Mouse (Mus musculus) myocyte (in vitro differentiated cells): ENCODE results near the gene Gng7. TPM values are rescaled to one million over a fixed set of nuclear protein-coding genes. Genes with fewer than 3 reads are reported as not detected.

Experiments
- H3K27me3 ChIP-seq: one replicate; pipeline ENCODE4 v1.6.1; 2011; ENCODE audit not compliant: control insufficient read depth, insufficient read depth, insufficient read length
- H3K36me3 ChIP-seq: one replicate; pipeline ENCODE4 v1.6.1; 2011; ENCODE audit not compliant: control insufficient read depth, insufficient read depth
- H3K4me2 ChIP-seq: one replicate; pipeline ENCODE4 v1.6.1; 2011; ENCODE audit warnings: low read depth, control low read depth
- H3K4me3 ChIP-seq: one replicate; pipeline ENCODE4 v1.5.1; 2011; ENCODE audit warnings: mild to moderate bottlenecking, control low read depth, moderate library complexity
- H3K79me2 ChIP-seq: one replicate; pipeline ENCODE4 v1.6.1; 2011; ENCODE audit not compliant: control insufficient read depth, insufficient read depth
- H3ac ChIP-seq: one replicate; pipeline ENCODE4 v1.6.1; 2011; ENCODE audit not compliant: control insufficient read depth, insufficient read length
- CEBPB ChIP-seq: IDR thresholded peaks from 2 replicates; pipeline ENCODE4 v1.6.1; 2011; ENCODE audit warnings: mild to moderate bottlenecking, moderate library complexity; ENCODE audit not compliant: poor library complexity, insufficient read depth, severe bottlenecking
- E2F4 ChIP-seq: IDR thresholded peaks from one replicate; pipeline ENCODE4 v1.6.1; 2011; ENCODE audit warnings: mild to moderate bottlenecking, control low read depth, moderate library complexity; ENCODE audit not compliant: insufficient read depth
- MAX ChIP-seq: IDR thresholded peaks from one replicate; pipeline ENCODE4 v1.6.1; 2011; ENCODE audit warnings: low read depth, mild to moderate bottlenecking, control low read depth
- MYOD1 ChIP-seq, 3 experiments: IDR thresholded peaks; one replicate each; pipeline ENCODE4 v1.6.1; 2011; ENCODE audit warnings: control low read depth in 2 of 3, low read depth in 2 of 3, mild to moderate bottlenecking in 2 of 3, moderate library complexity in 1 of 3; ENCODE audit not compliant: insufficient read length in 2 of 3, control insufficient read depth in 1 of 3
- MYOG ChIP-seq, 3 experiments: IDR thresholded peaks; one replicate each; pipeline ENCODE4 v1.6.1; 2011; ENCODE audit warnings: control low read depth in 2 of 3, low read depth in 2 of 3, mild to moderate bottlenecking in 2 of 3; ENCODE audit not compliant: insufficient read length in 2 of 3, control insufficient read depth in 1 of 3, insufficient read depth in 1 of 3
- POLR2A ChIP-seq: IDR thresholded peaks from one replicate; pipeline ENCODE4 v1.6.1; 2011; ENCODE audit warnings: low read depth, mild to moderate bottlenecking, control low read depth, moderate library complexity; ENCODE audit not compliant: insufficient read length
- POLR2AphosphoS2 ChIP-seq: IDR thresholded peaks from one replicate; pipeline ENCODE4 v1.6.1; 2011; ENCODE audit warnings: low read depth, control low read depth; ENCODE audit not compliant: insufficient read length
- REST ChIP-seq: IDR thresholded peaks from one replicate; pipeline ENCODE4 v1.6.1; 2011; ENCODE audit warnings: mild to moderate bottlenecking, control low read depth, moderate library complexity; ENCODE audit not compliant: insufficient read depth, insufficient read length
- SRF ChIP-seq: IDR thresholded peaks from one replicate; pipeline ENCODE4 v1.6.1; 2011; ENCODE audit warnings: low read depth; ENCODE audit not compliant: control insufficient read depth, insufficient read length
- TCF12 ChIP-seq: IDR thresholded peaks from one replicate; pipeline ENCODE4 v1.6.1; 2011; ENCODE audit warnings: mild to moderate bottlenecking, control low read depth; ENCODE audit not compliant: poor library complexity, insufficient read depth, severe bottlenecking
- TCF3 ChIP-seq: IDR thresholded peaks from one replicate; pipeline ENCODE4 v1.6.1; 2011; ENCODE audit warnings: low read depth, control low read depth; ENCODE audit not compliant: insufficient read length
- USF1 ChIP-seq: IDR thresholded peaks from one replicate; pipeline ENCODE4 v1.6.1; 2011; ENCODE audit warnings: low read depth, mild to moderate bottlenecking, control low read depth, moderate library complexity
- polyA plus RNA-seq: library from polyadenylated mRNA; unstranded; fragments of >200 nt; fragmentation: generic; extraction: Trizol; gene quantifications from one replicate; pipeline ENCODE4 v1.2.1, GENCODE M21; 2012; ENCODE audit warnings: missing spikeins

The Gng7 gene
- polyA plus RNA-seq, 1 experiment, result 0.47 TPM

- TF ChIP-seq E2F4 (no peak), MYOG (IDR thresholded peaks at IDR 0.05; ENCODE audit: control insufficient read depth in 1 of 3, insufficient read depth in 1 of 3, insufficient read length in 2 of 3, low read depth in 2 of 3) (no peak), USF1 (no peak), POLR2A (no peak), CEBPB (no peak), TCF12 (no peak), POLR2AphosphoS2 (no peak), SRF (no peak), TCF3 (no peak), MYOD1 (IDR thresholded peaks at IDR 0.05; ENCODE audit: control insufficient read depth in 1 of 3, insufficient read length in 2 of 3, low read depth in 2 of 3) (no peak), REST (no peak), MAX (no peak)
- Histone ChIP-seq H3K4me2 (no peak overlapping the region), H3ac (no peak overlapping the region), H3K79me2 (no peaks in the 10 kb centered on the region), H3K27me3 (no peaks in the 10 kb centered on the region), H3K4me3 (no peak overlapping the region), H3K36me3 (no peaks in the 10 kb centered on the region)
Observed at GRCm38 (mm10) chr10:80952449-80952848, 62.3 kb downstream of the Gng7 start.

- Histone ChIP-seq H3ac (no peak overlapping the region), H3K4me2 (no peak overlapping the region), H3K4me3 (no peak overlapping the region), H3K79me2 (no peaks in the 10 kb centered on the region), H3K27me3 (no peaks in the 10 kb centered on the region), H3K36me3 (no peaks in the 10 kb centered on the region)
- no peak for TF ChIP-seq USF1
- no peak for TF ChIP-seq POLR2AphosphoS2
- TF ChIP-seq REST, result no peak
- no peak for TF ChIP-seq MAX
- no peak for TF ChIP-seq TCF12
- TF ChIP-seq MYOG (IDR thresholded peaks at IDR 0.05; ENCODE audit: control insufficient read depth in 1 of 3, insufficient read depth in 1 of 3, insufficient read length in 2 of 3, low read depth in 2 of 3), result no peak
- TF ChIP-seq POLR2A, result no peak
- no peak for TF ChIP-seq E2F4
- no peak for TF ChIP-seq CEBPB
- TF ChIP-seq TCF3, result no peak
- no peak for TF ChIP-seq SRF
- no peak for TF ChIP-seq MYOD1 (IDR thresholded peaks at IDR 0.05; ENCODE audit: control insufficient read depth in 1 of 3, insufficient read length in 2 of 3, low read depth in 2 of 3)
Observed at GRCm38 (mm10) chr10:80951761-80952390, 62.9 kb downstream of the Gng7 start.

- H3K79me2 ChIP-seq, result no peaks in the 10 kb centered on the region
- TF ChIP-seq MYOD1 (IDR thresholded peaks at IDR 0.05; ENCODE audit: control insufficient read depth in 1 of 3, insufficient read length in 2 of 3, low read depth in 2 of 3) (no peak), USF1 (no peak), MYOG (IDR thresholded peaks at IDR 0.05; ENCODE audit: control insufficient read depth in 1 of 3, insufficient read depth in 1 of 3, insufficient read length in 2 of 3, low read depth in 2 of 3) (no peak), POLR2A (no peak), E2F4 (no peak), TCF3 (no peak), SRF (no peak), REST (no peak), CEBPB (no peak), TCF12 (no peak), POLR2AphosphoS2 (no peak), MAX (no peak)
Observed at GRCm38 (mm10) chr10:80950314-80950713, 64.4 kb downstream of the Gng7 start.

GRCm38 (mm10) chr10:80949081-80949480 is 65.7 kb downstream of the Gng7 start:
- Histone ChIP-seq H3ac (no peak overlapping the region), H3K27me3 (no peaks in the 10 kb centered on the region), H3K4me3 (no peak overlapping the region), H3K36me3 (no peaks in the 10 kb centered on the region), H3K79me2 (no peaks in the 10 kb centered on the region), H3K4me2 (peak overlapping the region; percentile 58)
- no peak for TF ChIP-seq SRF
- no peak for TF ChIP-seq TCF12
- TF ChIP-seq E2F4, result no peak
- TF ChIP-seq REST, result no peak
- no peak for TF ChIP-seq USF1
- no peak for TF ChIP-seq POLR2AphosphoS2
- no peak for TF ChIP-seq MYOG (IDR thresholded peaks at IDR 0.05; ENCODE audit: control insufficient read depth in 1 of 3, insufficient read depth in 1 of 3, insufficient read length in 2 of 3, low read depth in 2 of 3)
- TF ChIP-seq TCF3, result no peak
- TF ChIP-seq CEBPB, result no peak
- TF ChIP-seq MAX, result no peak
- no peak for TF ChIP-seq MYOD1 (IDR thresholded peaks at IDR 0.05; ENCODE audit: control insufficient read depth in 1 of 3, insufficient read length in 2 of 3, low read depth in 2 of 3)

More at GRCm38 (mm10) chr10:80950314-80950713, 64.4 kb downstream of the Gng7 start:
- no peak overlapping the region for H3K4me3 ChIP-seq
- H3K36me3 ChIP-seq, result no peaks in the 10 kb centered on the region
- no peaks in the 10 kb centered on the region for H3K27me3 ChIP-seq
- no peak overlapping the region for H3K4me2 ChIP-seq
- H3ac ChIP-seq, result no peak overlapping the region
